Mouse (Mus musculus): ENCODE measurements at regions not wholly inside any gene's neighbourhood (a gene's known extent, or its start where the extent isn't known, plus 50 kb on each side); places are given as distances from the start of the nearest gene placed in this dataset.

DNA sequence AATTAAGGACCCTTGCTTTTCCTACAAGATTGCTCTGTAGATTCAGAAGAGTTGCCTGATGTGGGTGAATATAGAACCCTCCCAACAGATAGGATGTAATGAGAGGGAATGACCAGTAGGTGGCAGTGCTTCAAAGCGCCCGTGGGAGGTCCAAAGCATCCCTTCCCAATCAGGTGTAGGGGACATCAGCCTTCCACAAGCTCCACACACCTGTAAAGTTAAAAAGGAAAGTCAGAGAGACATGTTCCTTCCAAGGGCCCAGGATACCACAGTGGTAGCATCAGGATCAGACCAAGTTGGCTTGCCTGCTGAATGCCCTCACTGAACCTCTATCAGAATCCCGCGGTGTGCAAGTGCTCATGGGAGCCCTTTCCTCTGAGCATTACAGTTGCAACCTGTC is 75.7 kb upstream of the Zfp618 start:
- no peak for DNase-seq (ENCODE audit: low spot score in 2 of 2)

DNA sequence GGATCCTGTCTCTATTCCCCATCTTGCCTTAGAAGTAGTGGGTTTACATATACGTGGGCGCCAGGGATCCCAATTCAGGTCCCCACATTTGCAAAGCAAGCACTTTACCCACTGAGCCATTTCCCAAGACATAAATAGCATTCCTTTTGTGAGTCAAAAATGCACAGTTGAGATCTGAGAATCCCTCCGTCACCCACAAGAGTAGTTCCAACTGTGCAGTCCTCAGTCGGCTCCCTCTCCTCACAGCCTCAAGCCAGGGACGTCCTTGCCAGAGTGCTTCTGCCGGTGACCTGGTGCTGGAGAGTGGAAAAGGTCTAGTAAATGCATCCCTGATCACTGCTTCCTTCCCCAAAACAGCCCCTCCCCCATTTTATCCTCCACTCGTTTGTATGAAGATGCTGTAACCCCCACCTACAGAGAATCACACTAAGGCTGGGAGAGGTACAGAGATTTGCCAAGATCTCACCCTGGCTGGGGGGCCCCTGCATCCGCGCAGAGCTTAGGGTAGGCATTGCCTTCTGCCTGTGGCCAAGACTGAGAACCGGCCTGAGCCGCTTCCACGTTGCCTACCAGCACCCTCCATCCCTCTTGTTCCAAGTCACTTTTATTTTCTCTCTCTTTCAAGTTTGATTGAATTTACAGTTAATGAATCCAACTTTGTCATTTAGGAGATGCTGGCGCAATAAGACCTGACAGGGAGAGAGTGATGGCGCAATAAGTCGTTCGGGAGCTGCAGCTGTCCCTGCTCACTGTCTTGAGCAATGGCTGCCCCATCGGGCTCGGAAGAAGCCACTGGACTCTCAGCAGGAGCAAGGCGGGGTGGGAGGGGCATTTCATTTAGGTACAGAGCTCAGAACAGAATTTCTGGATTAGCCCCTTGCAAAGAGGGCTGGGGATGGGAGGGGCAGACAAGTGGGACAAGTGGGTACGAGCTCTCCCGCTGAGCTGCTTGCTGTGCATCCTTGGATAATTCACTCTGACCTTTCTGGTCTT is 74.5 kb upstream of the Zfp618 start:
- DNase-seq (ENCODE audit: low spot score in 2 of 2), result no peak

DNA sequence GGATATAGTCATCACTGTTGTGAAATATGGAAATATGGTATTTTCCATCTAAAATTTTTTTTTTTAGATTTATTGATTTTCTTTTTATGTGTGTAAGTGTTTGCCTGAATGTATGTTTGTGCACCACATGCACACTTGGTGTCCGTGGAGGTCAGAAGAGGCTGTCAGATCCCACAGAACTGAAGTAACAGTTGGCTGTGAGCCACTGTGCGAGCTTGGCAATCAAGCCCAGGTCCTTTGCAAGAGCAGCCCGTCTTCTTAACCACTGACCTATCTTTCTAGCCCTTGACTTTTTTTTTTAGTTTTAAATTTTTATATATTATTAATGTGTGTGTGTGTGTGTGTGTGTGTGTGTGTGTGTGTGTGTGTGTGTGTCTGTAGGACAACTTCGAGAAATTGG is 52.5 kb upstream of the Zfp618 start:
- DNase-seq (ENCODE audit: low spot score in 2 of 2), result no peak
